Mouse (Mus musculus) C3H10T1/2 (cell line): ENCODE data around the gene Cngb1. TPM values are rescaled to one million over a fixed set of nuclear protein-coding genes. Genes with fewer than 3 reads are reported as not detected.

ENCODE experiments used
- polyA plus RNA-seq, 2 experiments: library from polyadenylated mRNA; unstranded; fragments of >200 nt; fragmentation: generic; extraction: Trizol; gene quantifications; one replicate each; pipeline ENCODE4 v1.2.1; 2012; ENCODE audit warnings: missing spikeins in 2 of 2

The Cngb1 gene
- under 1 TPM; 0.14 to 0.26 TPM for polyA plus RNA-seq

DNA sequence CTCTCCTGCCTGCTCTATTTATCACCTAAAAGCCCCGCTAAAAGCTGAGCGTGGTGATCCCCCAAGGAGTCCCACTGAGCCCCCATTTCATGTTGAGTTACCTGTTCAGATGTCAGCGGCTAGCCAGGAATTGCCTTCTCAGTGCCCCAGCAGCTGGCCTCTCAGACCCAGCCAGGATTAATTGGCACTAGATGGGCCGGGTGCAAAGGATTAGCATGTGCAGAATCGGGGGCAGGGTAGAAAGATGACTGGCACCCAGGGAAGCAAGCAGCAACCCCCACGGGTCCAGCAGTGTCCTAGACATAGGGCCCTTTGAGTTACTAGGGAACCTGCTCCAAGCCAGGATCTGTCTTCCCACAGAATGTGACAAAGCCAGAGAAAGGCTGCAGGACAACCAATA, at the start of gene Cngb1:
Gene Cngb1 (minus strand): TSS at position 155 of the 400 bp plus-strand sequence.

DNA sequence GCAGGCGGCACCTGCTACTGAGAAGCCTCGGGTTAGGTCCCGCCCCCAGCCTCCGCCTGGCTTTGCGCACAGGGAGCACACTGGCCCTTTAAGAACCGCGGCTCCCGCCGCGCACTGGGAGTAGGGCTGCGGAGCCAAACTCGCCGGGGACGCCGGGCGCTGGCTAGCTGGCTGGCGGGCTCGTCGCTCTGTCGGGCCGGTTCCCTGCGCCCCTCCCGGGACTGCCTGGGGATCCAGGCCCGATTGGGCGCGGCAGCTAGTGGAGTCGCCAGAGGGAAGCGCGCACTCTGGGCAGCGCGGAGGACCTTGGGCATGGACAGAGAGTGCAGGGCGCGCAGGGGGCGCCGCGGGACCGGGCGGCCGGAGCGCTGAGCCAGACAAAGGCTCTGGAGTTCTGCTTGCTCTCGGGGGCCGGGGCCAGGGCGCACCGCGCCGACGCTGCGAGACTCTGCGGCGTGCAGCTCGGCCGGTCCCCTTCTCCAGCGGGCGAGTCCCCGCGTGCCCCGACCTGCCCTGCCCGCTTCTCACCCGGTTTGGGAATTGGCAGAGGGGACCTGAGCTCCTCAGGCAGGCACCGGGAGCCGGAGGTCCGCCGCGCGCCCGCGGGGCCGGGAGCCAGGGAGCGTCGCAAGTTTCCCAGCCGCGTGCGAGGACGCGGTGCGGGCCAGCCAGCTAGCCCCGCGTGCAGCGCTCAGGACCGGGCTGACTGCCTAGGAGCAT, 45.9 kb upstream of the Cngb1 start, which contains the start of gene Mmp15:
Gene Mmp15 (plus strand): TSS at position 118 of the 720 bp plus-strand sequence.

DNA sequence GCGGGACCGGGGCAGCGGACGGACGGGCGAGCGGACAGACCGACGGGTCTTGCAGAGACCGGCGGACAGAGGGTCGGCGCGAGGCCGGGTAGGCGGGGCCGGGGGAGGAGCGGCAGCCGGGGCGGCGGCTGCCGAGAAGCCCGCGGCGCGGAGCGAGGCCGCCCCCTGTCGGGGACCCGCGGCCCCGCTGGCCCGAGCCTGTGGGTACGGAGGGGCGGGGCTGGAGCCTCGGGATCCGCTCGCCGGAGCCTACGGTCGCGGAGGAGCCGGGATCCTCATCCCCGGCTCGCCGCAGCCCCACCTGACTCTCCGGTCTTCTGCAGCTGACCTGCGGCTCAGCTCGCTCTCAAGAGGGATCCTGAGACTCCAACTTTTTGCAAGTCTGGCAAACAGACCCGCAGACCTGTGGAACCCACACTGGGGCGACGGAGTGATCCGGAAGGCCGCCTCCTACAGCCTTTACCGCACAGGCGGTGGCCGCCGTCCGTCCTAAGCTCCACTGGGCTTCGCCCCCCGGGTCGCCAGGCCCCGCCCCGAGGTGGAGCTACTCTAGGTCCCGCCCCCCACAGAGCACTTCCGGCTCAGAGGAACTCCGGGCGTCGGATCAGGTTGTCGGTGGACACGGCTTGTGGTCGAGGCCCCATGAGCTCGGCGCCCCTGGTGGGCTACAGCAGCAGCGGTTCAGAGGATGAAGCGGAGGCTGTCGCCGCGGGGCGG, 25.5 kb upstream of the Cngb1 start, which contains the start of the genes Zfp319 and Usb1:
Gene Zfp319 (minus strand): TSS at position 231 of the 717 bp plus-strand sequence.
Gene Usb1 (plus strand): TSS at position 565 of the 717 bp plus-strand sequence.

DNA sequence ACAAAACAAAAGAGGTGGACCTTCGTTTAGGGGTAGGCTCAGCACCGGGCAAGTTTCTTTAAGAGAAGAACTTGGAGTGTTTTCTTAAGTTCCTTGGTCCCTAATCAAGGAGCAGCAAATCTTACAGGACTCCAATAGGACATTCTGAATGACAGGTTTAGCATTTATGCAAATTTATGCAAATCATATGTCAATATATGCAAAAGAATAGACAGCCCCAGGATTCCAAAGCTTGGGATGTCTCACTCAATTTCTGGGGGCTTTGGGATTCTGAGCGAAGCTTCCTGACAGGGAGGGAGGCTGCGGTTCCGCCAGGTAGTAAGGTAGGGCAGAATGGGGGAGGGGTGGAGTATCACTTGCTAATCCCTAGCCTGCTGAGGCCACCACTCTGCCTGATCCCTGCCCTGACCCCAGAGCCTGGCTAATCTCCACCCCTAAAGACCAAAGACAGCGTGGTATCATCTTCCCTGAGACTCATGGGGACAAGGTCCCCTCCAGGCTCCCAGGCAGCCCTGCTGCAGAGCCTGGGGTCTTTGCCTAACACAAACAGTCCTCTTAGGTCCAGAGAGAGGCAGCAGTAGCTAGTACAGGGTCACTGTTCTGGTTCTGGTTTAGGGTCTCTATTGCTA, 4.1 kb upstream of the Cngb1 start, which contains the start of gene Tepp:
Gene Tepp (plus strand): TSS at position 225 of the 629 bp plus-strand sequence.

DNA sequence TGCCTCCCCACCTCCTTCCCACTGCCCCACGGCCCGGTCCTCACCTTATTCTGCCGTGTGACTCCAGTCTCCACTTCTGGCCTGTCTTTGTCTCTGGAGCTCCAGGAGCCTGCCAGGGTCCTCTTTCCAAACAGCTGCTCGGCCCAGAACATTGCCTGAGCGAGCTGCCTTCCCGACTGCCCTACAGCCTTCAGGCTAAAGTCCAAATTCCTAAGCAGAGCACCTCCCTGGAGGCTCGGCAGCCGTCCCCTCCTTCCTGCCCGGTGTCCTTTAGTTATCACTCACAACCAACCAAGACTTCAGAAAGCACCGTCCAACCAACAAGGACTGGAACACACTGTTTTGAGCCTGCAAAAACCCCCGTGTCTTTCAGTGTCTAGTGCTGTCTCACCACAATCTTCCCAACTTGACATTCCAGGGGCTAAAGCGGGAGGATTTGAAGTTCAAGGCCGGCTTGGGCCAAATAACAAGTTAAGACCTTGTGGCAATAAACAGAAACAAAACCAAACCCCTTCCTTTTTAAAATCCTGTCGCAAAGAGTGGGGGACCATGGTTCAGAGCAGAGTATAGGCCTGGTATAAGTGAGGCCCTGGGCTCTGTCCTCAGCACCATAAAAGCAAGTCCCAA, 103.6 kb downstream of the Cngb1 start, which contains the start of gene Kifc3:
Gene Kifc3 (minus strand): TSS at position 164 of the 627 bp plus-strand sequence.

Other genes with a start within 250 kb of the Cngb1 start
- 10 to 100 TPM; 17.6 to 21.3 TPM for gene Katnb1, start 225.4 kb downstream of the Cngb1 start, polyA plus RNA-seq
- gene Kifc3, start 103.8 kb downstream of the Cngb1 start, polyA plus RNA-seq: 10 to 100 TPM in 1 of 2 experiments, 1 to 10 TPM in 1; 3.6 to 10.5 TPM
- not detected for gene Tepp, start 4.0 kb upstream of the Cngb1 start, polyA plus RNA-seq
- gene Zfp319, start 25.4 kb upstream of the Cngb1 start, polyA plus RNA-seq: 1 to 10 TPM; 1.4 to 7.7 TPM
- gene Usb1, start 25.7 kb upstream of the Cngb1 start, polyA plus RNA-seq: 10 to 100 TPM; 14.6 to 26.3 TPM
- 1 to 10 TPM in 1 of 2 experiments, under 1 TPM in 1; 0.18 to 2.5 TPM for gene Mmp15, start 45.7 kb upstream of the Cngb1 start, polyA plus RNA-seq
- gene Cfap20, start 128.3 kb upstream of the Cngb1 start, polyA plus RNA-seq: 10 to 100 TPM; 16.0 to 73.6 TPM
- 10 to 100 TPM; 25.0 to 43.3 TPM for gene Csnk2a2, start 183.5 kb upstream of the Cngb1 start, polyA plus RNA-seq
- gene Ccdc113, start 227.5 kb upstream of the Cngb1 start, polyA plus RNA-seq: under 1 TPM in 1 of 2 experiments, not detected in 1; 0.33 TPM